Mouse (Mus musculus) layer of hippocampus, adult 18-20 months (tissue): ENCODE data around the gene Mmp14. TPM values are rescaled to one million over a fixed set of nuclear protein-coding genes. Genes with fewer than 3 reads are reported as not detected.

Experiments
- DNase-seq, 2 experiments: peaks; one replicate each; pipeline ENCODE4 v3.0.0; 2022; ENCODE audit warnings: low spot score in 2 of 2
- long read RNA-seq: library from polyadenylated mRNA; stranded (forward); transcript quantifications from one replicate; pipeline ENCODE4 v2.0.0, GENCODE M21; 2021
- total RNA-seq, 2 experiments: library from RNA; stranded (reverse); gene quantifications; 2 replicates each; pipeline ENCODE4 v1.2.3; 2021

The Mmp14 gene
- 10 to 100 TPM; 15.0 to 15.2 TPM for total RNA-seq
- long read RNA-seq, transcript Mmp14-201 (10 exons, 2,596 nt): major isoform, 8 of 10 reads
- long read RNA-seq, partial matches to known transcripts: 0 of 10 reads
- long read RNA-seq, other reads (novel, unspliced or antisense): 2 of 10 reads

GRCm38 (mm10) chr14:54431334-54432077, at the start of gene Mmp14:
Mmp14 (plus strand) TSS chr14:54431612.
- DNase-seq: peak in 1 of 2 experiments; percentile 60

GRCm38 (mm10) chr14:54381816-54382215, 49.6 kb upstream of the Mmp14 start:
- DNase-seq: no peak

DNA sequence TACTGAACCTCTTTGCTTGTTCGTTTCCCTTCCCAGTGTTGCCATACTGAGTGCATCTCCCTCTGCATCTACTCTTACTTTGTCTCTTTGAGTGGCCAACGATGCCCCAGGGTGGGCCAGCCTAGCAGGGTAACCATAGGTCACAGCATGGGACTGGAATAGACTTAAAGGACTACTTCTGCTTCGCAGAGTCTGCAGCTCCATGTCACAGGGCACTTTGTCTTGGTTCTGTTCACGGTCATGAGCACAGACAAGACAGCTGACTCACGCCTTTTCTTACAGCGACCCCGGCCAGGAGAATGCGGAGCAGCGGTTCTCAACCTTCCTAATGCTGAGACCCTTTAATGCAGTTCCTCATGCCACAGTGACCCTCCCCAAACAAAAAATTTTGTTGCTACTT, 48.8 kb upstream of the Mmp14 start:
- no peak for DNase-seq

GRCm38 (mm10) chr14:54383355-54383771, 48.0 kb upstream of the Mmp14 start:
- DNase-seq: no peak

GRCm38 (mm10) chr14:54384396-54384795, 47.0 kb upstream of the Mmp14 start:
- no peak for DNase-seq

GRCm38 (mm10) chr14:54385968-54386618, 45.3 kb upstream of the Mmp14 start:
- DNase-seq: no peak

DNA sequence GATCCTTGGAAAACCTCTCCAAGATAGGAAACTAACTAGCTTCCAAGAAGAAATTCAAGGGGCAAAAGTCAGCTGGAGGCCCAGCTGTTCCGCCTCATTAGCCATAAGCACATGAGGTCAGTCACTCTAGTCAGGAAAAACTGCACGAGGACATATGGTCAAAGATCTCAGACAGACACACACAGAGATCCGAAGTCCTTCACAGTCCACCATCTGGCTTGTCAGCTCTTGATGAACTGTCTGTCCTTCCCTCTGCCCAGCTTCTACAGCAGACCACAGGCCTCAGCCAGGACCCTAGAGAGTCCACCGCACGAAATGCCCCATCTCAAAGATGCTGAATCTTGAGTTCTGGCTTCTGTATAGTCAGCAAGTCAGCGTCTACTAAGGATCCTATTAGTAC, 43.9 kb upstream of the Mmp14 start:
- DNase-seq: no peak

DNA sequence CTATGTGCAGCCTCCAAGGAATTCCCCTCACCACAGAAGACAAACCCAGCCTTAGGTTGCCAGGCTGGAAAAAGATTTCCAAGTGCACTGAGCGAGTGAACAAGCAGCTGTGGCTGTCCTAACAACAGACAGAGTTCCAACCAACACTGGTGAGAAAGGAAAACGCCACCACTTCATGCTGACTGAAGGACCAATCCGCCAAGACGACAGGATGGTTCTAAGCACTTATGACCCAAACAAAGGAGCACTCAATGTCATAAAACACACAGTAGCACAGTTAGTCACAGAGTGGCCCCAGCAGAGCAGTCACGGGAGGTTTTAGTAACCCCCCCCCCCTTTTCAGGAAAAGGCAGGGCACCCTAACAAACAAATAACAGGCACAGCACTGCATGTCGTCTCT, 40.6 kb upstream of the Mmp14 start:
- DNase-seq: no peak

DNA sequence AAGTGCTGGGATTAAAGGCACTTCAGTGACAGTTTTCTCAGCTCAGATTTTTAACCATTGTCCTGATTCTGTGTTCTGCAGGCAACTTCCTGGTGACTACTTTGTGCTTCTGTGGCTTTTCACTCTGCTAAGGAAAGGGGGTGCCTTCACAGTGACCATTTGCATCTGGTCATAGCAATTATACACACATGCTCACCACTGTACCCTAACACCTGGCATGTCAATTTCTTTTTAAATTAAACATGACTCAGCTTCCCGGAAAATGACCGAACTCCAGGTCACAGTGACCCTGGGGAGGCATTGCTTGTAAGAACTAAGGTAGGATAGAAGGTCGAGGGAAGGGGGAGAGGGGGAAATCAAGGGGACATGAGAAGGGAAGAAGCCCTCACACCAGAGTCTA, 37.6 kb upstream of the Mmp14 start:
- DNase-seq: no peak

DNA sequence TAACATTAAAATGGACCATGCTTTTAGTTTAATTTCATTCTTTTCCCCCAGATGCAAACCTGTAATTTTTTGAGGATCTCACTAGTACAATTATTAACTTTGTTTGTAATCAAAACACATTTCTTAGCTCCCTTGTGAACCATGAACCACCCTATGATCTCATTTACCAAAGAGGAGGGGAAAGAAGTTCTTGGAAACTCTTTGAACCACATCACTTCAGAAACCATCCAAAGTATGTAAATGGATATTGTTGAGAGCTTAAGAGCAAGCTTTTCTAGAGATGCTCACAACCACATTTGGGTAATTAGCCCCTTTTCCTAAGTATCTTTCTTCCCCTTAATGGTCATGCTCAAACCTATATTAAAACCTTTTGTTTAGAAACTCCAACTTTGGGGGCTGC, 37.1 kb upstream of the Mmp14 start:
- no peak for DNase-seq

GRCm38 (mm10) chr14:54396685-54397084, 34.7 kb upstream of the Mmp14 start:
- DNase-seq: no peak

DNA sequence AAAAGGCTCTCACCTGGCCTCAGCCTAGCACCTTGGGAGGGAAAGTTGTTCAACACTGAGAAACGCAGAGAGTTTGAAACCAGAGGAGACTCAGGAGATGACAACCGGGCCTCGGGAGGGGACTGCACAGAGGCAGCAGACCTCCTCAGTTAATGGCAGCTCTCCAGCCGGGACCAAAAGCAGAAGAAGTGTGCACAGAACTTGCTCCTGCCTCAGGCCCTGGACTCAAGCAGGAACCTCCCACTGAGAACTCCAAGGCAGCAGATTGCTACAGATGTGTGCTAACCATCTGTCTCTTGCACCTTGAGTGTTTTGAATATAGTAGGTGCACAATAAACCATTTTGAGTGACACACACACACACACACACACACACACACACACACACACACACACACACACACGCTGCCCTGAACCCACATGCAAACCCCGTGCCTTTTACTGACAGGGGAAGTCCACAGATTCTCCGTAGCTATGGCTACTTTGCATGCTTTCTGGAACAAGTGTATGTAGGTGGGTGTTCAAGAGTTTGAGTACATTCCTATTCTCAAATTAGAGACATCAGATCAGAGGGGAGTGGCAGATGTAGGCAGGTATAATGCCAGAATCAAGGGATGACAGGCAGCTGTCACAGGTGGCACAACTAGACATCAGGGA, 33.4 kb upstream of the Mmp14 start:
- no peak for DNase-seq

DNA sequence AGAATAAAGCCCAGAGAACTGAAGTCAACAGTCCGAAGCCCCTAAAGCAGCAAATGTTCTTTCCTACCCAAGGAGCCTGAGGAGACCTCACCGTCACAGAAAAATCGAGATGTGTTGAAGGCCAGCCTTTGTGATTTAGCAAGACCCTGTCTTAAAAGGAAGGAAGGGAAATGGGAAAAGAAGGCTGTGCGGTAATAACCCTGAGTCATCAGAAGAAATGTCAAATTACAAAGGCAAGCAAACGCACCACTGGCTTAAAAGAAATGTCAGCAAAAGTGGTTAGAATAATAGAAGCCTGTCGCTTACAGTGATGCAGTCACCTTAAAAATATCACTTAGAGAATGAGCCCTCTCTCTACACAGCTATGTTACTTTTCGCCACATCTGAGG, 32.9 kb upstream of the Mmp14 start:
- no peak for DNase-seq

DNA sequence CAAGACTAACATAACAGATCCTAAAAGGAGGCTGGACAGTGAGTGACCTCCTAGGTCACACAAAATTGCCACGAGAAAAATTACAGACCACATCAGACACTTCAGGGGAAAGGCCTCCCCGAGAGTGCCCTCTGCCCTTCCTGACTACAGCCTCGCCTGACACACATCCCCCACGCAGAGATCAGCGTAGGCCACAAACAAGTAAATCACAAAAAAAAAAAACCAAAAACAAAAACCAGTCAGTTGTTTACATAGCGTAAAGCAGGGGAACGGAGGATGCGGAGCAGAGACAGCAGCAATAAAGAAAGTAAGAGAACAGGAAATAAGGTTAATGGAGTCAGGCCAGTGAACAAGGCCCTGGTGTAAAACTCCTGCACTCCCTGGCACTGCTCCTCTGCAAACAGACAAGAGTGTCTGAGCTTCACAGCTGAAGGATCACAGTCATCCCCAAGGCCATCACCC, 32.5 kb upstream of the Mmp14 start:
- no peak for DNase-seq

GRCm38 (mm10) chr14:54401723-54402122, 29.7 kb upstream of the Mmp14 start:
- DNase-seq: no peak

GRCm38 (mm10) chr14:54408336-54409056, 22.9 kb upstream of the Mmp14 start:
- no peak for DNase-seq

GRCm38 (mm10) chr14:54409057-54409645, 22.3 kb upstream of the Mmp14 start:
- DNase-seq: no peak

DNA sequence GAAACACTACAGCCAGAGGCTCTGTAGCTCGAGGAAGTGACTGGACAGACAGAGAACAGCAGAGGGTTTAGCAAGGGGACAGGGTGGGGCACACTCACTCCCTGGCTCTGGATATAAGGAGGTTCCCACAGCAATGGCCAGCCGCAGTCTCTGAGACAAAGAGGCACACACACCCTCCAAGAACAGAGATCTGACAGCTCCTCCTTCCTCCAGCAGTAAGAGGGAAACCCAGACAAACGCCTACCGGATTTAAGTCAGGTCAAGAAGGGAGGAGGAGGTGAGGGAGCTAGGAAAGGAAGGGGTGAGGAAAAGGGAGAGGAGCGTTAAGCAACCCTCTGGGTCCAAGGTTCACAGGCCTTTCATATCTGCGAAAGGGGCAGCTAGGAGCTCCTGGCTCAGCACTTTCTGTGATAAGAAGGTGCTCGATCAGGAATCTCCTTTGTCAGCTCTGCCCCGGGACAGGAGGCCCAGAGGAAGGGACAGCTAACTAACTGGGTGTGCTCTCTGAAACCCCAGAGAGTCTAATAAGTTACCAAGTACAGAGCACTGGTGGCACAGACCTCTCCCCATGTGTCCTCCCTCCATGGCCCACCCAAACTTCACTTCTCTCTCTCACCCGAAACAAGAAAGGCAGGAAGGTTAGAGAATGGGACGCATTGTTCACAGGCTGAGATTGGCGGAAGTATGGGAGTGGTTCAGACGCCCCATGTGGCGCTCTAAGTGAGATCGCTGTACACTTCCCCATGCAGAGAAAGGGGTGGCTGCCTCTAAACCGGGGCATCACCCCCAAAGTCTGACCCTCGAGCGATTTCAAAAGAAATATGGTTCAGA, 21.2 kb upstream of the Mmp14 start:
- DNase-seq: no peak

GRCm38 (mm10) chr14:54412000-54412576, 19.3 kb upstream of the Mmp14 start:
- no peak for DNase-seq
